Mouse (Mus musculus): Measurements from ENCODE around the gene Cacna2d4. TPM values are rescaled to one million over a fixed set of nuclear protein-coding genes. Genes with fewer than 3 reads are reported as not detected.

Gene Cacna2d4
- polyA plus RNA-seq, 1 experiment from 2014 or later = 0.08 TPM

GRCm38 (mm10) chr6:119400649-119401048 lies 164.3 kb downstream of the Cacna2d4 start:
- no peak for ATAC-seq (replicated peaks; ENCODE audit: low FRiP score)
- H3K4me3 ChIP-seq (replicated peaks) = no peak overlapping the region
- H3K36me3 ChIP-seq = no peaks in the 10 kb centered on the region
- H3K4me1 ChIP-seq = no peaks in the 10 kb centered on the region
- no peak overlapping the region for H3K27ac ChIP-seq
- no peaks in the 10 kb centered on the region for H3K27me3 ChIP-seq
- WGBS = 95% methylated on average over 3 of the region's 3 CpGs
- no peak overlapping the region for H3K4me2 ChIP-seq
- H3K9me3 ChIP-seq (replicated peaks) = no peaks in the 10 kb centered on the region
- H3K9ac ChIP-seq = no peak overlapping the region

GRCm38 (mm10) chr6:119401545-119402304 lies 165.4 kb downstream of the Cacna2d4 start:
- H3K27me3 ChIP-seq = no peaks in the 10 kb centered on the region
- ATAC-seq (replicated peaks; ENCODE audit: low FRiP score) = no peak
- no peaks in the 10 kb centered on the region for H3K36me3 ChIP-seq
- H3K9me3 ChIP-seq (replicated peaks) = no peaks in the 10 kb centered on the region
- no peak overlapping the region for H3K4me3 ChIP-seq (replicated peaks)
- no peaks in the 10 kb centered on the region for H3K4me1 ChIP-seq
- H3K4me2 ChIP-seq = no peak overlapping the region
- WGBS = 75% methylated on average over 8 of the region's 8 CpGs
- H3K27ac ChIP-seq = no peak overlapping the region
- H3K9ac ChIP-seq = no peak overlapping the region

Other genes starting within 250 kb of the Cacna2d4 start
- 7.3 and 8.3 TPM in 2 replicates for gene Dcp1b, start 61.3 kb upstream of the Cacna2d4 start, polyA plus RNA-seq (2015; fragmentation: Nextera tagmentation; extraction: Ambion mirVana)
- 2.1 and 2.7 TPM in 2 replicates for gene Cacna1c, start 40.1 kb upstream of the Cacna2d4 start, polyA plus RNA-seq (2015; fragmentation: Nextera tagmentation; extraction: Ambion mirVana)
- 0.14 and 0.26 TPM in 2 replicates for gene Lrtm2, start 94.2 kb downstream of the Cacna2d4 start, polyA plus RNA-seq (2015; fragmentation: Nextera tagmentation; extraction: Ambion mirVana)
- 42.3 and 45.0 TPM in 2 replicates for gene Adipor2, start 181.2 kb downstream of the Cacna2d4 start, polyA plus RNA-seq (2015; fragmentation: Nextera tagmentation; extraction: Ambion mirVana)
- gene Fbxl14, start 243.1 kb downstream of the Cacna2d4 start, polyA plus RNA-seq (2015; fragmentation: Nextera tagmentation; extraction: Ambion mirVana) = 5.0 and 6.1 TPM in 2 replicates

Measured in kidney, embryonic 15.5 days (tissue).